In genomic region chr2:6488489-6489056, GRCm38 (mm10) we compare ENCODE assay signal across 17 mouse cellular contexts.
A peak's percentile ranks its signal among the peaks of the same experiment; 100 is the strongest.
DNase-seq lines count a peak whose midpoint lies in the region; ATAC-seq lines count a peak whose summit lies in the region.
"Had no signal": no experiment of that assay in that cellular context is flagged by ENCODE, and none has a peak within 500 bp of the region (broad histone marks: within the 10 kb centered on the region; RNA-seq: fewer than 3 reads in every experiment).

No protein-coding gene starts in this region.

- H3K4me2 ChIP-seq in forebrain, embryonic 13.5 days = no peak overlapping the region
- H3K4me2 ChIP-seq in forebrain, embryonic 11.5 days (ENCODE audit: low read depth, low read length, severe bottlenecking) = no peak overlapping the region
- H3K4me2 ChIP-seq in midbrain, embryonic 14.5 days (ENCODE audit: low read length) = no peak overlapping the region
- H3K4me2 ChIP-seq: intestine, embryonic 15.5 days; limb, embryonic 12.5 days; liver, embryonic 13.5 days; midbrain, embryonic 13.5 days had no signal

- no peaks in the 10 kb centered on the region for H3K9me3 ChIP-seq in forebrain, embryonic 13.5 days (replicated peaks)
- H3K9me3 ChIP-seq in forebrain, embryonic 11.5 days (ENCODE audit: control insufficient read depth, low read length) = no peaks in the 10 kb centered on the region
- H3K9me3 ChIP-seq in midbrain, embryonic 14.5 days (ENCODE audit: control insufficient read depth, low read length) = no peaks in the 10 kb centered on the region
- H3K9me3 ChIP-seq: intestine, embryonic 15.5 days; liver, embryonic 13.5 days; midbrain, embryonic 13.5 days had no signal

- peak; percentile 50; the same call in 1 of the 2 replicates for ATAC-seq in forebrain, embryonic 13.5 days
- ATAC-seq in forebrain, embryonic 11.5 days (replicated peaks; ENCODE audit: low FRiP score) = no peak
- ATAC-seq in midbrain, embryonic 14.5 days (ENCODE audit: low FRiP score, low TSS enrichment) = no peak
- ATAC-seq: intestine, embryonic 15.5 days had no signal

- DNase-seq in forebrain, embryonic 11.5 days (ENCODE audit: low spot score) = no peak
- peak; percentile 39 to 69 for DNase-seq in layer of hippocampus, adult 18-20 months (ENCODE audit: low spot score in 2 of 2)
- DNase-seq in layer of hippocampus, postnatal 25 days (ENCODE audit: extremely low spot score in 1 of 2, low spot score in 1 of 2) = no peak
- peak; percentile 51 to 66 for DNase-seq in cerebellum, postnatal 25 days
- peak; percentile 37 to 50 for DNase-seq in layer of hippocampus, postnatal 36 days
- no peak for DNase-seq in midbrain, embryonic 14.5 days
- DNase-seq: adrenal gland, adult 8-10 months; B cell, adult 2 months; gastrocnemius, postnatal 10 days; liver, embryonic 13.5 days; retina, postnatal 1 day; thymus, adult 2 months had no signal

- H3K9ac ChIP-seq in forebrain, embryonic 13.5 days = no peak overlapping the region
- no peak overlapping the region for H3K9ac ChIP-seq in forebrain, embryonic 11.5 days (ENCODE audit: low read length)
- H3K9ac ChIP-seq in midbrain, embryonic 14.5 days (replicated peaks; ENCODE audit: low read length) = no peak overlapping the region
- H3K9ac ChIP-seq: intestine, embryonic 15.5 days; limb, embryonic 12.5 days; liver, embryonic 13.5 days; midbrain, embryonic 13.5 days had no signal

- no peaks in the 10 kb centered on the region for H3K36me3 ChIP-seq in forebrain, embryonic 13.5 days (ENCODE audit: poor library complexity, severe bottlenecking)
- H3K36me3 ChIP-seq in forebrain, embryonic 11.5 days (ENCODE audit: control insufficient read depth, insufficient read depth, low read length) = no peaks in the 10 kb centered on the region
- no peaks in the 10 kb centered on the region for H3K36me3 ChIP-seq in midbrain, embryonic 14.5 days (ENCODE audit: control insufficient read depth, insufficient read depth, low read length)
- H3K36me3 ChIP-seq: intestine, embryonic 15.5 days; limb, embryonic 12.5 days; liver, embryonic 13.5 days; midbrain, embryonic 13.5 days had no signal

- no peak overlapping the region for H3K27ac ChIP-seq in forebrain, embryonic 13.5 days
- H3K27ac ChIP-seq in forebrain, embryonic 11.5 days (ENCODE audit: low read depth, low read length) = no peak overlapping the region
- H3K27ac ChIP-seq in midbrain, embryonic 14.5 days (replicated peaks; ENCODE audit: low read depth, low read length) = no peak overlapping the region
- H3K27ac ChIP-seq: intestine, embryonic 15.5 days; limb, embryonic 12.5 days; liver, embryonic 13.5 days; midbrain, embryonic 13.5 days had no signal

- H3K4me3 ChIP-seq in forebrain, embryonic 13.5 days = no peak overlapping the region
- no peak overlapping the region for H3K4me3 ChIP-seq in forebrain, embryonic 11.5 days (ENCODE audit: low read depth, low read length)
- H3K4me3 ChIP-seq in midbrain, embryonic 14.5 days (replicated peaks; ENCODE audit: low read depth, low read length) = no peak overlapping the region
- H3K4me3 ChIP-seq: erythroblast, embryonic 14.5 days; intestine, embryonic 15.5 days; limb, embryonic 12.5 days; liver, embryonic 13.5 days; midbrain, embryonic 13.5 days had no signal

- H3K27me3 ChIP-seq in forebrain, embryonic 13.5 days = no peaks in the 10 kb centered on the region
- H3K27me3 ChIP-seq in forebrain, embryonic 11.5 days (ENCODE audit: control insufficient read depth, insufficient read depth, low read length) = no peaks in the 10 kb centered on the region
- no peaks in the 10 kb centered on the region for H3K27me3 ChIP-seq in midbrain, embryonic 14.5 days (ENCODE audit: control insufficient read depth, insufficient read depth, low read length)
- H3K27me3 ChIP-seq: intestine, embryonic 15.5 days; limb, embryonic 12.5 days; liver, embryonic 13.5 days; midbrain, embryonic 13.5 days had no signal

- peaks cover 12% of the 10 kb centered on the region for H3K4me1 ChIP-seq in forebrain, embryonic 13.5 days
- no peaks in the 10 kb centered on the region; the same call in 1 of the 2 replicates for H3K4me1 ChIP-seq in forebrain, embryonic 11.5 days (replicated peaks; ENCODE audit: control insufficient read depth, insufficient read depth, low read length)
- peaks cover 7% of the 10 kb centered on the region for H3K4me1 ChIP-seq in midbrain, embryonic 14.5 days (ENCODE audit: control insufficient read depth, insufficient read depth, low read length)

- 84% methylated on average over 14 of the region's 14 CpGs for WGBS in forebrain, embryonic 13.5 days
- WGBS in forebrain, embryonic 11.5 days = 92% methylated on average over 14 of the region's 14 CpGs
- WGBS in midbrain, embryonic 14.5 days = 91% methylated on average over 14 of the region's 14 CpGs

Comparison
In these comparisons a context has a peak if more than half of its experiments do, and no peak if none do; other contexts are left out.
1. DNase-seq: peak in layer of hippocampus, adult 18-20 months (2 of 2), cerebellum, postnatal 25 days (2 of 2) and layer of hippocampus, postnatal 36 days (2 of 2); none in forebrain, embryonic 11.5 days (single experiment), layer of hippocampus, postnatal 25 days (0 of 2) and midbrain, embryonic 14.5 days (single experiment).